Mouse (Mus musculus) stomach, postnatal 0 days (tissue): ENCODE results near the gene Pnp. TPM values are rescaled to one million over a fixed set of nuclear protein-coding genes. Genes with fewer than 3 reads are reported as not detected.
"Not testable (repeated sequence)": the region's sequence is repeated elsewhere in the genome, so short reads cannot be mapped to it uniquely, and the experiment has no call there.

Experiments used
- ATAC-seq: fragments of 200-750 bp; cut with Nextera tagmentation; 2 replicates; pipeline ENCODE4 v1.8.0; 2017; ENCODE audit not compliant: low FRiP score, low TSS enrichment
- DNase-seq: peaks from one replicate; pipeline ENCODE4 v3.0.0-alpha.2; 2016; ENCODE audit warnings: low spot score
- H3K27ac ChIP-seq: fragments of 300-500 bp; sonication (generic); replicated peaks from 2 replicates; pipeline ENCODE4 v1.5.1; 2014; ENCODE audit warnings: mild to moderate bottlenecking, control low read depth
- H3K27me3 ChIP-seq: fragments of 300-500 bp; sonication (generic); 2 replicates; pipeline ENCODE4 v1.6.1; 2014; ENCODE audit warnings: low read length; ENCODE audit not compliant: control insufficient read depth, insufficient read depth
- H3K36me3 ChIP-seq: fragments of 300-500 bp; sonication (generic); 2 replicates; pipeline ENCODE4 v1.6.1; 2014; ENCODE audit warnings: low read length, mixed read lengths; ENCODE audit not compliant: control insufficient read depth, insufficient read depth
- H3K4me1 ChIP-seq: fragments of 300-500 bp; sonication (generic); replicated peaks from 2 replicates; pipeline ENCODE4 v1.6.1; 2014; ENCODE audit warnings: antibody characterized with exemption; ENCODE audit not compliant: control insufficient read depth, insufficient read depth
- H3K4me2 ChIP-seq: fragments of 300-500 bp; sonication (generic); replicated peaks from 2 replicates; pipeline ENCODE4 v1.6.1; 2014; ENCODE audit warnings: low read depth, mild to moderate bottlenecking, control low read depth, moderate library complexity
- H3K4me3 ChIP-seq: fragments of 300-500 bp; sonication (generic); 2 replicates; pipeline ENCODE4 v1.5.1; 2014; ENCODE audit warnings: low read depth, low read length, control low read depth
- H3K9ac ChIP-seq: fragments of 300-500 bp; sonication (generic); 2 replicates; pipeline ENCODE4 v1.6.1; 2014; ENCODE audit warnings: mild to moderate bottlenecking, low read length, control low read depth, mixed read lengths
- H3K9me3 ChIP-seq: fragments of 300-500 bp; sonication (generic); 2 replicates; pipeline ENCODE4 v1.6.1; 2016; ENCODE audit warnings: low read length; ENCODE audit not compliant: control insufficient read depth
- CTCF ChIP-seq: IDR thresholded peaks from 2 replicates; pipeline ENCODE4 v1.5.1; 2016; ENCODE audit warnings: antibody characterized with exemption, low read depth, mild to moderate bottlenecking, moderate library complexity
- EP300 ChIP-seq: optimal IDR thresholded peaks from 2 replicates; pipeline ENCODE3; 2016; ENCODE audit warnings: antibody characterized with exemption
- WGBS: fragments of 180-500 bp; shearing (Covaris S2); extraction: QIAGEN DNeasy Blood & Tissue Kit; methylation state at CpG from one replicate; pipeline ENCODE4 v1.1.7; 2014; 5-methylcytosine and 5-hydroxymethylcytosine counted together
- polyA plus RNA-seq: library from polyadenylated mRNA; unstranded; fragments of >200 nt; fragmentation: Nextera tagmentation; extraction: Ambion mirVana; gene quantifications from 2 replicates; pipeline ENCODE4 v1.2.1, GENCODE M21; 2015

Pnp gene
- polyA plus RNA-seq, 1 experiment from 2014 or later = 48.6 TPM

GRCm38 (mm10) chr14:50969041-50969440 lies 38.2 kb downstream of the Pnp start:
- Histone ChIP-seq H3K9me3 (no peaks in the 10 kb centered on the region), H3K4me1 (no peaks in the 10 kb centered on the region), H3K4me2 (no peak overlapping the region), H3K27me3 (no peaks in the 10 kb centered on the region), H3K9ac (no peak overlapping the region), H3K4me3 (no peak overlapping the region), H3K36me3 (no peaks in the 10 kb centered on the region), H3K27ac (no peak overlapping the region)
- no peak for DNase-seq
- ATAC-seq = no peak
- WGBS = 18% methylated on average over 1 of the region's 1 CpGs
- TF ChIP-seq EP300 = no peak
- TF ChIP-seq CTCF = no peak

GRCm38 (mm10) chr14:50969558-50970544 lies 39.0 kb downstream of the Pnp start:
- TF ChIP-seq CTCF (no peak), EP300 (no peak)
- Histone ChIP-seq H3K9ac (no peak overlapping the region), H3K9me3 (no peaks in the 10 kb centered on the region), H3K27ac (no peak overlapping the region), H3K4me1 (no peaks in the 10 kb centered on the region), H3K4me2 (no peak overlapping the region), H3K36me3 (no peaks in the 10 kb centered on the region), H3K4me3 (no peak overlapping the region), H3K27me3 (no peaks in the 10 kb centered on the region)
- WGBS = 40% methylated on average over 12 of the region's 12 CpGs
- DNase-seq (no peak), ATAC-seq (no peak)

GRCm38 (mm10) chr14:50970822-50971221 lies 39.9 kb downstream of the Pnp start:
- no peak for ATAC-seq

GRCm38 (mm10) chr14:50973054-50973453 lies 42.2 kb downstream of the Pnp start:
- WGBS = 94% methylated on average over 5 of the region's 5 CpGs
- not testable (repeated sequence) for H3K36me3 ChIP-seq, H3K4me2 ChIP-seq, H3K9me3 ChIP-seq, H3K27ac ChIP-seq, H3K27me3 ChIP-seq, H3K4me3 ChIP-seq, H3K9ac ChIP-seq, ATAC-seq, DNase-seq, H3K4me1 ChIP-seq

More at GRCm38 (mm10) chr14:50970822-50971221, 39.9 kb downstream of the Pnp start:
- no peak for TF ChIP-seq CTCF
- TF ChIP-seq EP300 = no peak
- no peak for DNase-seq
- no peaks in the 10 kb centered on the region for H3K9me3 ChIP-seq
- H3K36me3 ChIP-seq = no peaks in the 10 kb centered on the region
- H3K4me1 ChIP-seq = no peaks in the 10 kb centered on the region
- no peak overlapping the region for H3K27ac ChIP-seq
- H3K27me3 ChIP-seq = no peaks in the 10 kb centered on the region
- WGBS = 60% methylated on average over 1 of the region's 1 CpGs
- no peak overlapping the region for H3K4me3 ChIP-seq
- H3K4me2 ChIP-seq = no peak overlapping the region
- no peak overlapping the region for H3K9ac ChIP-seq

GRCm38 (mm10) chr14:50973700-50974099 lies 42.8 kb downstream of the Pnp start:
- no peak overlapping the region for H3K27ac ChIP-seq
- no peak for DNase-seq

GRCm38 (mm10) chr14:50975001-50975400 lies 44.1 kb downstream of the Pnp start:
- WGBS = 62% methylated on average over 5 of the region's 5 CpGs

More at GRCm38 (mm10) chr14:50973700-50974099, 42.8 kb downstream of the Pnp start:
- Histone ChIP-seq H3K9me3 (no peaks in the 10 kb centered on the region), H3K4me2 (no peak overlapping the region), H3K9ac (no peak overlapping the region), H3K36me3 (no peaks in the 10 kb centered on the region), H3K4me3 (no peak overlapping the region), H3K4me1 (no peaks in the 10 kb centered on the region), H3K27me3 (no peaks in the 10 kb centered on the region)
- 36% methylated on average over 4 of the region's 4 CpGs for WGBS
- no peak for ATAC-seq
- no peak for TF ChIP-seq EP300
- no peak for TF ChIP-seq CTCF

More at GRCm38 (mm10) chr14:50975001-50975400, 44.1 kb downstream of the Pnp start:
- Histone ChIP-seq H3K4me2 (no peak overlapping the region), H3K27me3 (no peaks in the 10 kb centered on the region), H3K27ac (no peak overlapping the region), H3K36me3 (no peaks in the 10 kb centered on the region), H3K4me1 (no peaks in the 10 kb centered on the region), H3K9me3 (no peaks in the 10 kb centered on the region), H3K9ac (no peak overlapping the region), H3K4me3 (no peak overlapping the region)
- TF ChIP-seq CTCF = no peak
- TF ChIP-seq EP300 = no peak
- no peak for ATAC-seq
- DNase-seq = no peak
